Mouse (Mus musculus): ENCODE results near the gene Med31. TPM values are rescaled to one million over a fixed set of nuclear protein-coding genes. Genes with fewer than 3 reads are reported as not detected.

Gene Med31
- polyA plus RNA-seq, 1 experiment, result 11.4 TPM

DNA sequence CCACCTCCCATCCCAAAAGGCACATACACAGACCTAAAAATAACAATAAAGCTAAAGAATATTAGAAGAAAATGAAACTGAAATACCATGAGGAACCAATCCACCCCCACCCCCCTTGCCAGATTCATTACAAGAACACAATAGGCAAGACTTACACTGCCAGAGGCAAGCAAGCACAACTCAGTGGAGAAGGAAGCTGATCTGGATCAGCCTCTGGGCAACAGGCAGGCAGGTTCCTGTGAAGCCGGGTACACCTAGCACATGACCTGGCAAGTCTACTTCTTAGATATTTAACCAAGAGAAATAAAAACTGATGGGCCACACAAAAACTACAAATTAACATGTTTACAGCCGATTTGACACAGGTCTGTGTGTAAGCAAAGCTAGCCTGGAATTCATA, 52.2 kb downstream of the Med31 start:
- Histone ChIP-seq H3K4me3 (replicated peaks; ENCODE audit: control insufficient read depth, low read depth, low read length) (no peak overlapping the region), H3K4me1 (ENCODE audit: control insufficient read depth, insufficient read depth, low read length) (no peaks in the 10 kb centered on the region), H3K27ac (ENCODE audit: control insufficient read depth, insufficient read depth, low read depth, low read length, poor library complexity) (no peak overlapping the region)
- TF ChIP-seq POLR2A (IDR thresholded peaks at IDR 0.05; ENCODE audit: borderline replicate concordance, control insufficient read depth, low read depth, low read length), result no peak
- TF ChIP-seq CTCF (IDR thresholded peaks at IDR 0.05; ENCODE audit: control insufficient read depth, insufficient read depth, low read length), result no peak
- WGBS, result 86% methylated on average over 2 of the region's 2 CpGs

Other genes starting within 250 kb of the Med31 start
- not detected in 2 replicates for gene Aipl1, start 178.1 kb downstream of the Med31 start, polyA plus RNA-seq (2011; ENCODE audit: insufficient read depth, insufficient read length, low replicate concordance, missing spikeins)
- 6.5 and 14.0 TPM in 2 replicates for gene Pimreg, start 173.6 kb downstream of the Med31 start, polyA plus RNA-seq (2011; ENCODE audit: insufficient read depth, insufficient read length, low replicate concordance, missing spikeins)
- not detected in 2 replicates for gene Pitpnm3, start 79.8 kb downstream of the Med31 start, polyA plus RNA-seq (2011; ENCODE audit: insufficient read depth, insufficient read length, low replicate concordance, missing spikeins)
- 0.90 and 1.2 TPM in 2 replicates for gene Gm43951, start 8.8 kb downstream of the Med31 start, polyA plus RNA-seq (2011; ENCODE audit: insufficient read depth, insufficient read length, low replicate concordance, missing spikeins)
- 3.4 and 5.1 TPM in 2 replicates for gene 4933427D14Rik, start 8.1 kb downstream of the Med31 start, polyA plus RNA-seq (2011; ENCODE audit: insufficient read depth, insufficient read length, low replicate concordance, missing spikeins)
- gene Txndc17, start 8.0 kb downstream of the Med31 start, polyA plus RNA-seq (2011; ENCODE audit: insufficient read depth, insufficient read length, low replicate concordance, missing spikeins), result 29.1 and 49.0 TPM in 2 replicates
- gene Slc13a5, start 51.6 kb upstream of the Med31 start, polyA plus RNA-seq (2011; ENCODE audit: insufficient read depth, insufficient read length, low replicate concordance, missing spikeins), result 1.2 TPM in 1 of 2 replicates, not detected in the other
- 22.2 and 35.2 TPM in 2 replicates for gene Xaf1, start 86.0 kb upstream of the Med31 start, polyA plus RNA-seq (2011; ENCODE audit: insufficient read depth, insufficient read length, low replicate concordance, missing spikeins)
- gene Fbxo39, start 98.9 kb upstream of the Med31 start, polyA plus RNA-seq (2011; ENCODE audit: insufficient read depth, insufficient read length, low replicate concordance, missing spikeins), result not detected in 2 replicates
- not detected in 2 replicates for gene Tekt1, start 146.8 kb upstream of the Med31 start, polyA plus RNA-seq (2011; ENCODE audit: insufficient read depth, insufficient read length, low replicate concordance, missing spikeins)
- 5.6 TPM in 1 of 2 replicates, not detected in the other for gene Smtnl2, start 196.1 kb upstream of the Med31 start, polyA plus RNA-seq (2011; ENCODE audit: insufficient read depth, insufficient read length, low replicate concordance, missing spikeins)
- not detected in 2 replicates for gene Ggt6, start 219.9 kb upstream of the Med31 start, polyA plus RNA-seq (2011; ENCODE audit: insufficient read depth, insufficient read length, low replicate concordance, missing spikeins)
- gene Mybbp1a, start 225.8 kb upstream of the Med31 start, polyA plus RNA-seq (2011; ENCODE audit: insufficient read depth, insufficient read length, low replicate concordance, missing spikeins), result 40.0 and 68.3 TPM in 2 replicates